Mouse (Mus musculus) B cell, adult 2 months (primary cell): ENCODE measurements around the gene Sh3bp4.

Source experiments
- DNase-seq, 2 experiments: peaks; one replicate each; pipeline ENCODE4 v3.0.0; 2022

Sh3bp4 gene

DNA sequence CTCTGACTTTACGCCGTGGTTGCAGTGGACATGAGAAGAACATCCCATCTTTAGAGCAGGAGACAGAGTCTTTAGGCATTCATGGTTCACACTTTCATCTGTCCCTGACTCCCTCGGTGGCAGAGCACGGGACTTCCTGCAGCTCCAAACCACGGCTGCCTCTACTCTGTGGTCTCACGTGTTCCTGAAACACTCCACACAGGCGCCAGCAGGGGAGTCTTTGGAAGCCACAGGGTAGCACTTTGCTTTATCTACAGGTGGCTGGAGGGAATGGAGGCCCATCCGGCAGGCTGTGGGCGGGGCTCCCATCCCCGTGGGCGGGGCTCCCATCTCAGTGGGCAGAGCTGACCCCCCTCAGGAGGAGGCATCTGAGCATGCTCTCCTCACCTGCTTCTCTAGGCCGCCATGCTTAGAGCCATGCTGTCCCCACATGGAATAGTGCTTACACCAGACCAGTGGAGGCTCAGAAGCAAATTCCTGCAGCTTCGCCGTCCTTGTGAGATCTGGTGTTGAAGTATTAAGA is 60.9 kb downstream of the Sh3bp4 start:
- no peak for DNase-seq

DNA sequence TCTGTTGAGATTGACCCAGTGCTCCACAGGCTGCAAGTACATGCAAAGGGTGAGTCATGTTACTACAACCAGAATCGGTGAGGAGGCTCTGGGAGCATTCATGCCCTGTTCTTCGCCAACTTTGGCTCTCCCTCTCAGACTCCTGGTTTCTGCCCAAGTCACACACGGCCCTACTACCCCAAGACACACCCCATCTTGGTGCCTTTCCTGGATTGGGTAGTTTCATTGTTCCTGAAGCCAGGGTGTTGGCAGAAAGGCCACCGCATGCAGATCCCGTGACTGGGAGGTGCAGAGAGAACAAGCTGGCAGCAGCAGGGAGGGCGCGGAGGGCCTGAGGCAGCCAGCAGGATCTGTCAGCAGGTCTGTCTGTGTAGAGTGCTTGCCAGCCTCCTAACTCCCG is 61.5 kb downstream of the Sh3bp4 start:
- no peak for DNase-seq

DNA sequence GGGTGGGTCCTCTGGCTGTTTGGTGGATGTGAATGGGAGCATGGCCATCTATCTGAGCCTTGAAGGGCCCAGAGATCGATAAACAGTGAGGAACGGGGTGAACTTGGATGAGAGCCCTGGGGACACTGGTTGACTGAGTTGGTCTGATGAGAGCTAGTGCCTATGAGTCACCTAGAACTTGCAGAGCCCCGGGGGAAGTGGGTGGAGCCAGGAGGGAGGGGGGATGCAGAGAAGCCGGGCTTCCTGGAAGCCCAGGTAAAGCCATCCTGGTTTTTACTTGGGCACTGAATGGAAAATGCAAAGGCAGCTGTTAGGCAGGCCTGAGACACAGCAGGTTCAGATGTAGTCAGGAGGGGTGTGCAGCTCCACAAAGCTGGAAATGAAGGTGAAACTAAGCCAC is 63.1 kb downstream of the Sh3bp4 start:
- no peak for DNase-seq

DNA sequence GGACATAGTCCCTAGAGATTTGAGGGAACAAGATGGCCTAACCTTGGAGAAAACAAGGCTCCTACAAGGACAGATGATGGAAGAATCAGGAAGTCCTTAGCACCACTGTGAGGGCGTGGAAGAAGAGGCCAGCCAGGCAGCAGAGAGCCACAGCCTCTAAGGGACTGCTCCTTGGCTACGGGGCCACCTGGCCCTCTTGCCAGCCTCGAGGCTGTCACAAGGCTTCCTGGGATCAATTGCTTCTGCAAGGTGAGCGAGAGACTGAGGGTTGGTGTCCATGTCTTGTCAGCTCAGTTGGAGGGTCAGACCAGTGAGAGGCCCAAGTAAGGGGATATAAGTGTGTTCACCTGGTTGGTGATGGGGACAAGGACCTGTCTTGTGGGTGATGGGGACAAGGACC is 63.5 kb downstream of the Sh3bp4 start:
- no peak for DNase-seq

DNA sequence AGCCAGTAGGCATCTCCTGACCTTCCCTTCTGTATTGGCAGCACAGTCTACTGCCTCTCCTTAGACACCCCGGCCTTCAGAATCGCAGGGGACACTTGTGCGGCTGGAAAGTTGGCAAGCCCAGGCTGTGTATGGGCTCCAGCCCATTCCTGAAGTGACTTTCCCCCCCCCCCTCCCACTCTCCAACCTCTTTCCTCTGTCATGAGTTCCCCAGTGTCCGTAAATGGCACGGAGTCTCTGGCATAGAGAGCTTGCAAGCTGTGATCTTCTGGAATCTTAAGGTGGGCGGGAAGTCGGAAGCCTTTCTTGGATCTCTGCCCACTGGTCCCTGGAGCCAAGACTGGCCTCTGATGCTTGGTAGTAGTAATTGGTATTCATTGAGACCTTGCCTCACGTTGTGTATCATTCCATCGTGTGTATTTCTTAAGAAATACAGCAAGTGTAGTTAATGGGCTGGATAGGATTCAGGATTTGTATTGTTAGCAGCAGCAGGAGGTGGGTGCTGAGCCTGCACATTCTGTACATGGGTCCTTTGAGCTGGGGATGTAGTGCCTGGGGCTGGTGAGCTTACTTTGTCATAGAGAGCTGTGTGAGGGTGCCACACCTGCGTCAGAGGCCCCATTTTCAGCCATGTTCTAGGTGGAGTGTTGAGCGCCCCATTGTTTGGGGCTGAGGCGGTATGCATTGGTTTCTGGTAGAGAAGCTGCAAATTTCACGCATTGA is 66.0 kb downstream of the Sh3bp4 start:
- no peak for DNase-seq

DNA sequence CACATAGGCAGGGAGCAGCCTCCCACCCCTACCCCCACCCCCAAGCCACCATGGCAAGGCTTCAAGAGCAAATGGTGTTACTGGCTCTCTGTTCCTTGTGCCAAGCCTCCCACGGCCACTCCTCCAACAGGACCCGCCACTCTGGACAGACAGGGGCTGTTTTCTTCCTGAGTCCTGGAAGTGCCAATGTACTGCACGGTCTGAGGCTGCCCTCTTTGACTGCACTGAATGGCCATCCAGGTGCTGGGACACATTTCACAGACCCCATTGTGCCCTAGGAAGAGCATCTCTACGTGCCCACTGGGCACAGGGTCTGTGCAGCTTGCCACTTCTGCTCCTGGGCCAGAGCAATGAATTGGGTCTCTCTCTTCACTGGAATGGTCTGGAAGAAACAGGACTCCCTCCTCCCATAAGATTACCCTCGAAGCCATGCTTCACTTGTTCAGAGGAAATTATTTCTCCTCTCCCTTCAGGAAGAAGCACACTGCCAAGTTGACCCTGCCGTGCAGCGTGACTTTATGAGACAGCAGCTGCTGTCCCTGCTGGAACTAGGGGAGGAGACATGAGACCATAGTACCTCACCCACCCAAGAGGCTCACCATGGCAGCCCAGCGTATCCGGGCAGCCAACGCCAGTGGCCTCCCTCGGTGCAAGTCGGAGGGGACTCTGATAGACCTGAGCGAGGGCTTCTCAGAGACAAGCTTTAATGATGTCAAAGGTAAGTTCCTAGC is 67.0 kb downstream of the Sh3bp4 start:
- DNase-seq = no peak

DNA sequence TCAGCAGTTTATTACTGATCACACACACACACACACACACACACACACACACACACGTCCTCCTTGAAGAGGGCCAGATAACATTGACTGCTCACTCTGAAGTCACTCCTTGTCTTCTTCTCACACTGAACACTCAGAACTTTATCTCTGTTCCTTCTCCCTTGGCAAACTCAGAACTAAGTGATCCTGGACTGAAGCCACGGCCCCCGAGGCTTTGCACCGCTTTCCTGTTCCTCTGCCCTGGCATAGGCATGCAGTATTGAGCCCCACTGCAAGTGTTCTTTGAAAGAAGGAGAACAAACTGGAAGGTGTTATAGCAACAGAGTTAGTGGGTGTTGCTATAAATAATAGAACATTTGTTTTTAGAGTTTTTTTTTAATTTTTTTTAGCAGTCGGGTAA is 68.1 kb downstream of the Sh3bp4 start:
- DNase-seq = no peak

DNA sequence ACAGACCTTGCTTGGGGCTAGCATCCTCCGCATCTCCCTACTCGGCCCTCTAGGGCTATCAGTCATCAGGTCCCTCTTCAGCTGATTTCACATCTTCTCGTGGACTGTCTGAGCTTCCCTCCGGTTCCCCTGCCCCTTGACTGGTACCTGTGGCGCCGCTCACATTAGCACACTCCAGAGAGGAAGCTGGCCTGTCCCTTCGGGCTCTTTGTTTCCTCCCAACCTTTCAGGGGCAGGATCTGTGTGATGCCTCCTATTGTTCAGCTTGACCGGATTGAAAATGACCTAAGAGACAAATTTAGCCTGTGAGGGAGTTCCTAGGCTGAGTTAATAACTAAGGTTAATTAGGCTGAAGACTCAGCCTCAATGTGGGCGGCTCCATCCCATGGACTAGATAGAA is 69.9 kb downstream of the Sh3bp4 start:
- no peak for DNase-seq

DNA sequence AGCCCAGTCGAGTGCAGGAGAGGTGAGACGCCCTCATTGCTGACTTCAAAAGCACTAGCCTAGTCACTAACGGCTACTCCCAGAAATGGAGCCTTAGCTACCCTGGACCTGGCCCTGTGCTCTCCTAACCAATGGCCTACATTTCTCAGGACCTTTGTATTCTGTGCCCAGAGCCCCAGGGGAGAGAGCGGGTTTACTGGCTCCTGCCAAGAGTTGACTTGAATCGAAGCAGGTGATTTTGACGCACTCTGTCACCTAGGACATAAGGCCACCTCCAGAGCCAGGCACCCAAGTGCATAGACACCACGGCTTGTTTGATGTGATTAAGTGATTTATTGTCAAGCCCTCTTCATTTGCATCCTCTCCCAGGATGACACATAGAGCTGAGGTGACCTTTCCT is 80.9 kb downstream of the Sh3bp4 start:
- DNase-seq = no peak

DNA sequence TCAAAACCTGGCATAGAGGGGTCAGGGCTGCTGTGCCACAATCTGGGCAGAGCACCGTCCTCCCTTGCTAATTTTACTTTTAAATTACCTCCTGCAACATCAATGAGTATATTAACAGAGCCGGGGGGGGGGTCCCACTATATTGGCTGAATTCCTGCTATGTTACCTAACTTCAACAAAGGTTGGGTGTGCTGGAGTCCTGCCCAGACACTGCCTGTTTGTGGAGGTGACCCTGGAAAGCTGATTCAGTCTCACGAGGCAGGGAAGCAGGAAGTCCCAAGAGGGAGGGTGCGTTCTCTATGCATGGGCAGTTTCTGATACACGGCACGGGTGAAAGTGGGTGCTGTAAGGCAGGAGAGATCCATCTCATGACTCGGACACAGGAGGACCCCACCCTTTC is 82.4 kb downstream of the Sh3bp4 start:
- DNase-seq = no peak

DNA sequence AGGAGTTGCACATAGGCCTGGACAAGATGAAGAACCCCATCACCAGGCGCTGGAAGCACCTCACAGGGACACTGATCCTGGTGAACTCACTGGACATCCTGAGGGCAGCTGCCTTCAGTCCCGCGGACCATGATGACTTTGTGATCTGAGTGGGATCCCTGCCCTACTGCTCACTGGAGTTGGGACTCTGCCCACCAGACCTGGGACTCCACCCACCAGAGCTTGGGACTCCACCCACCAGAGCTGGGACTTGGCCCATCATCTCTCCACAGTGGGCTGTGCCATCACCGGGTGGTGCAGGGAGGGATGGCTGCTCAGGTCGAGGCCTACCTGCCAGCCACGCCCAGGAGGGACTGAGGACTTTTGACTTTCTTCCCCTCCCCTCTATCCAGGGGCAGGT is 83.0 kb downstream of the Sh3bp4 start:
- DNase-seq = no peak

DNA sequence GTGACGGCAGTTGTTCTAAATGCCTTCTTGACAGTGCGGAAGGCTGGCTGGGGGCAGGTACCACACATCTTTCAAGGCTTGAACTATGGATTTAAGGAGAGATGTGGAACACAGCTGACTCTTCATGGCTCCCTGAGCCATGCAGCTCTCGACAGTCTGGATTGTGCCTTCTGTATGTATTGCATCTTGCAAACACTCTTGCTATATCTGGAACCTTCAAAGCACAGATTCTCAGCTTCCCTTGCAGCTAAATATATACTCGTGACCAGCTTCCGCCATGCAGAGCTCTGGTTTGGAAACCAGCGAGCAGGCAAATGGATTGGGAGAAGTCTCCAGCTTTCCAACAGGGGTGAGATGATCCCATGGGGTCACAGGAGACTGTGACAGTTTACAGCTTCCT is 93.3 kb downstream of the Sh3bp4 start:
- no peak for DNase-seq

DNA sequence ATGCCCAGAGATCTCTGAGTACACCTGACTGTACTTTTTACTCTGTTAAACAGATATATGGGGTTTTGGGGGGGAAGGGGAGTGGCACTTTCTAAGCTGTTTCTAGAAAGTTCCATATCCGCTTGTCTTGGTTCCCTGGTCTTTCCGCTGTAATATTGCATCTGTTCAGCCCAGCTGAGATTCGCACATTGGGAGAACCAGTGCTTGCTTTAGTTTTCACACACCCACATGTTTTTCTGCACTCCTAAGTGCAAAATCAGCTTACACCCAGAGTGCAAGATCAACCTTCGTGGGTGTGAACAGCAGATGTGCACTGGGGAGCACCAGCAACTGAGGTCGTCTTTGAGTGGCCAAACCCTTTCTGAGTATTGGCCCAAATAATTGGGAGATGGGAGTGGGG is 94.1 kb downstream of the Sh3bp4 start:
- no peak for DNase-seq

DNA sequence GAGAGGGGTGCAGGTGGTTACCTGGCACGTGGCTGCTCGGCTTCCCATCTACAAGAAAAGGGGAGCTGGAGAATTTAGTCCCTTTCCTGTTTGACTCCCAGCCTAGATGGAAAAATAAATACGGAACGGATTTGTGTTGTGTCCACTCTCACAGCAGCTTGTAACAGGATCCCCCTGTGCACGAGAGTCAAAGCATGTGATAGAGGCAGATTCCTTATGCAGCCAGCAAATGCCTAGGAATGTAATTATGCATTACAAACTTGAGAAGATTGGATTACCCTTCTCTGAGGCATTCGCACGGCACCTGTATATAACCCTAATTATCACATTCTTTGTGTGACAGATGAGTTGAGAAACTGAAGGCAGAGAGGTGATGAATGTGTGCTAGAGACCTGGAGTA is 94.5 kb downstream of the Sh3bp4 start:
- DNase-seq = no peak

DNA sequence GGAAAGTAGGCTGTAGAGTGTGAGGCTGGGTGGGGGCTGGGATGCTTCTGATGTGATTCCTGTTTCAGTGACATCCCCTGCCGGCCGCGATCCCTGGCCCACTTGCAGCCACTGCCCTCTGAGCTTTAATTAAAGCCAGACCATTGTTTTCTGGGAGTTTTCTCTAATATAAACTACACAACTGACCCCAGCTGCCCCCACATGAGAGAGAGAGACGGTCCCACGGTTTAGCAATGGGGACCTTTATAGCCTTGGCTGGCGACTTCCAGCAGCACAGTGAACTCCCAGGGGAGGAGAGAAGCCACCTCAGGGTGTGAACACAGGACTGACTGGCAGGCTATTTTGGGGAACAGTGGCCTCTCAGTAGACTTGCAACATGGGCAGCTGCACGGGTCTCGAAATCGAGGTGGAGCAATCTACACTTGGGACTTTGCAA is 96.6 kb downstream of the Sh3bp4 start:
- no peak for DNase-seq

DNA sequence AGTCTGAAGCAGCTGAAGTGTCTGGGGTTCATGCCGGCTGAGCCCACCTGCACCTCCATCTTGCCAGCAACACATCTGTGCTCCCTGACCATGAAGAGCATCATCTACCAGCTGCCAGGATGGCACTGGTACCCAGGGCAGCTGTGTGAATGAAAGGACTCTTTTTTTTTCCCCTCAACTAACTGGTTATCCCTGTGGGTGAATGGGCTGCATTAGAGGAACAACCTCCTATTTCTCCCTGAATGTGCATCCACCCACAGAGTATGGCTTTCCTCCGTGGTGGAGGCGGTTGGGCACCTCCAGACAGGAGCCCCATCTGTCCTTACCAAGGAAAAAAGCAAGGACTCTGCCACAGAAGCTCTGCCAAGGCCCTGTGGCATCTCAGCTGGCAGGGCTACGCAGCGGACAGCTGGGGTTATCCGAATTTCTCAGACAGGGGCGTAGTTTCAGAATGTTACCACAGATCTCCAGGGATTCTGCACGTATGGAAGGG is 101.1 kb downstream of the Sh3bp4 start:
- no peak for DNase-seq

DNA sequence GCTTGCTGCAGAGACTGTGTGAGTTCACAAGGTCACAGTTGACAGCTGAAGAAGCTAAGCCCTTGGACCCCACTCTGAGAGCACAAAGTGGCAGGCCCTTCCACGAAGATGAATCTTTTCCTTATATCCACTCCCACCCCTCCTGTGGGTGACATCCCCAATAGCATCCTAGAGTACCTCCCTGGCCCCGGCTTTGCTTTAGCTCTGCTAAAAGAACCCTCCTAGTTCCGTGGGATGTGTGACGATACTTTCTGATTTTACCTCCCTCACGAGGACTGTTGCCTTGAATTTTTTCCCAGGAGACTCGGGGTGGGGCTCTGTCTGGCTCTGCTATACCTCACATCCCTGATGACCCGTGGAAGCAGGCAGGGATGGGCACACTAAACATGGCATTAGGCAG is 104.4 kb downstream of the Sh3bp4 start:
- no peak for DNase-seq

DNA sequence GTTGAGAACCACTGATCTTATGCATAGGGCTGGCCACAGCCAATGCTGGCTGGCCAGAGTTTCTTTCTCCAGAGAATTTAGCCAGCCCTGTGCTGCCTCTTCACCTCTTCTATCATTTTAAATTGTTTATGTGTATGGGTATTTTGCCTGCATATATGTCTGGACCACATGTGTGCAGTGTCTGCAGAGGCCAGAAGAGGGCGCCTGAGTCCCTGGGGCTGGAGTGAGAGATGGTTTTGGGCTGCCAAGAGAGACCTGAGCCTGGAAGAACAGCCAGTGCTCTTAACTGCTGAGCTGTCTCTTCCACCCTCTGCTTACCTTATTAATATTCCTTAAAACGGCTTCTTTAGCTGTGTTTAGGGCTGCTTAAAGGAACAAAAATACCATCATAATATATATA is 105.1 kb downstream of the Sh3bp4 start:
- DNase-seq = no peak

DNA sequence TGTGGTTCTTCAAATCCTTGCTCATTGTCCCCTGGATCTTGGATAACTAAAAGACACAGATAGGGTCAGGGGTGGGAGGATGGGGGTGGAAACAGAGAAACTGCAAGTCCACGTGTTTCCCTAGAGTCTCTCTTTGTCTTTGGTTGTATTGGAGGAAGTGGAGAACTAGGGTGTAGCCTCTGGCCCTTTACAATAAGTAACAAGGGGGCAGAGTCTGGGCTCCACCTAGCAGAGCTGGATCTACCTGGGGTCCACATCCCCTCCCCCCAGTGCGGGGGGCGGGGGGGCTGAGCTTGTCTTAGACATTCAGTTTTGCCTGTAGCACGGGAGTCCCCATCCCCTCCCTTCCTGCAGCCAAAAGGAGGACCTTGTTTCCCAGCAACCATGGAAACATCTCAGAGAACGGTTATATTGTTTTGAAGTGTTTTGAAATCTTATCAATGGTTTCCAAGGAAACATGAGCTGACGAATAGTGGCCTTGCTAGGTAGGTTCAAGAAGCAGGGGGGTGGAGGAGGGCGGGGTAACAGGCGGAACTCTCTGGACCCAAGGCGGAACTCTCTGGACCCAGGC is 113.1 kb downstream of the Sh3bp4 start:
- DNase-seq = no peak

DNA sequence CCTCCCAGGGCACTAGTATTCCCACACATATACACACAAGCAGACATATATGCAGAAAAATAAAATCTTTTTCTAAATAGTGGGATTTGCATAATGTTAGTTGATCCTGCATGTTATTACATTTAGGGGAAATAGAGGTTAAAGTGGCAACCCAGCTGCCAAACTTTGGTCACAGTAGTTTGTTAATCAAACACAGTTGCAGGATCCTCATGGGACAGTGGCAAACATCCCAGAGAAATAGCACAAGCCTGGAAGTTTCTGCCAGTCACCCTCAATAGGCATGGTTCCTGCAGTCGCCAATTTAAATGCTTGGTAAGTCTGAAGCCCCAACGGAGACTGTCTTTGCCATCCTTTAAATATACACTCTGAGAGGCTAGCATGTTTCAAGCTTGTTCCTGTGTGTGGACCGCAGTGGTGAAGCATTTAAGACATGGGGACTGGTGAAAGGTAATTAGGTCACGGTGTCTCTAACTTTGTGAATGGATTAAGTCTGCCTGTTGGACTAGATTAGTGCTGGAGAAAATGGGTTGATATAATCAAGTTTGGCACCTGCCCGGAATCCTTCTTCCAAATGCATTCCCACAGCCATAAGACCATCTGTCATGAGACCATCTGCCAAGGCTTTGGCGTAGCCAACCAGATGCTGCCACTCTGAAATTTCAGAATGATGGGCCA is 114.0 kb downstream of the Sh3bp4 start:
- no peak for DNase-seq

DNA sequence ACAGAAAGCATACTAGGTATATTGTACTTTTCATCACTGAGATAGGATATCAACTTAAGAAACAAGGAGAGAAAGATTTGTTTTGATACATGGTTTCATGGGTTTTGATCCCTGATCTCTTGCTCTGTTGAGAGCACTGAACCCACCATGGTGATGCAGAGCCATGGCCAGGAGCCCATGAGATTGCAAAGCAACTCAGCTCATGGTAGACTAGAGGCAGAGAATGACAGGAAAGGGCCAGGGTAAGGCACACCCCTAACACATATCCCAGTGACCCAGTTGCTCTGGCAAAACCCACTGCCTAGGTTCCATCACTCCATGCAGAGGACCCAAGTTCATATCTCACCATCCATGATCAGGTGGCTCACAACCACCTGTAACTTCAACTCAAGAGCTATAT is 114.6 kb downstream of the Sh3bp4 start:
- no peak for DNase-seq

DNA sequence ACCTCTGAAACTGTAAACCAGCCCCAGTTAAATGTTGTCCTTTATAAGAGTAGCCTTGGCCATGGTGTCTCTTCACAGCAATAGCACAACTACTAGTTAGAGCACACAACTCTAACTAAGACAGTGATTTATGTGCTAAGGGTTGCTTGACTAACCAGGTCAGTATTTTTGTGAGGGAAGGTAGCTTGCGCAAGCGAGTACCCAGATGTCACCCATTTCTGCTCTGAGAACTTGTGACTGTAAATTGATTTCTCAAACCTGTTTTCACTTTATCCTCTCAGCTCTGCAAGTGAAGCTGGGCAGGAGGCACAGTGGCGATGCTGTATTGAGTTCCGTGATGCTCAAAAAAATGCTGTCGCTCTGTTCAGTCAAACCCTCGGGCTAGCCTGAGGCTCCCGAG is 117.2 kb downstream of the Sh3bp4 start:
- no peak for DNase-seq

DNA sequence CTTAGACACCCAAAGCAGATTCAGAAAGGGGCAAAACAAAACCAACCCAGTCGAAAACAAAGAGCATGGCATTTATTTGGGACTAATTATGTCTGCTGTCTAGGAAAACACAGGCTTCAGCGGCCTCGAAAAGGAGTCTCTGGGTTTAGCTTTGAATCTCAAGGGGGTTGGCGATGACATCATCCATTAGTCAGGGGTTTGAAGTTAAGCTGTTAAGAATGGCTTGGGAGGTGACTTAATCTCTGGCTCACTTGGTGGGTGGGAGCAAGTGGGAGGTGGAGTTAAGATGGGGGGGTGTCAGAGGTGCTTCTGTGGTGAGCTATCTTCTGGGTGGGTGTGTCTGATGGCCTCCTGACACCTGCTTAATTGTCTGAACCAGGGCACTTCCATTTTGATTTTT is 117.9 kb downstream of the Sh3bp4 start:
- DNase-seq = no peak
